8 mouse cellular contexts compared by ENCODE assay signal in genomic region chr11:118534382-118535092, GRCm38 (mm10). TPM values are rescaled to one million over a fixed set of nuclear protein-coding genes. Genes with fewer than 3 reads are reported as not detected.
DNase-seq lines count a peak whose midpoint lies in the region; ATAC-seq and TF ChIP-seq lines count a peak whose summit lies in the region.

No protein-coding gene starts in this region.

- no peak overlapping the region for H3K27ac ChIP-seq in heart, embryonic 11.5 days (ENCODE audit: low read depth, low read length)
- H3K27ac ChIP-seq in forebrain, postnatal 0 days (ENCODE audit: low read depth, low read length) = no peak overlapping the region
- no peak overlapping the region for H3K27ac ChIP-seq in limb, embryonic 11.5 days (replicated peaks; ENCODE audit: low read depth, low read length)

- H3K27me3 ChIP-seq in heart, embryonic 11.5 days (ENCODE audit: control insufficient read depth, insufficient read depth, low read length) = peaks cover 14% of the 10 kb centered on the region
- H3K27me3 ChIP-seq in forebrain, postnatal 0 days (ENCODE audit: insufficient read depth, low read length) = no peaks in the 10 kb centered on the region
- H3K27me3 ChIP-seq in limb, embryonic 11.5 days (ENCODE audit: control insufficient read depth, insufficient read depth, low read length) = no peaks in the 10 kb centered on the region

- no peak overlapping the region for H3K9ac ChIP-seq in heart, embryonic 11.5 days (ENCODE audit: low read depth, low read length)
- H3K9ac ChIP-seq in forebrain, postnatal 0 days = no peak overlapping the region
- no peak overlapping the region for H3K9ac ChIP-seq in limb, embryonic 11.5 days (ENCODE audit: low read length)

- H3K9me3 ChIP-seq in heart, embryonic 11.5 days (replicated peaks; ENCODE audit: control insufficient read depth, low read length) = no peaks in the 10 kb centered on the region
- H3K9me3 ChIP-seq in forebrain, postnatal 0 days (ENCODE audit: low read length) = no peaks in the 10 kb centered on the region
- H3K9me3 ChIP-seq in limb, embryonic 11.5 days (ENCODE audit: control insufficient read depth, low read length) = no peaks in the 10 kb centered on the region

- ATAC-seq in heart, embryonic 11.5 days (replicated peaks; ENCODE audit: insufficient number of reproducible peaks, low FRiP score, low TSS enrichment) = no peak
- ATAC-seq in forebrain, postnatal 0 days = peak; percentile 66; the same call in 1 of the 2 replicates
- ATAC-seq in limb, embryonic 11.5 days (ENCODE audit: insufficient number of reproducible peaks, low FRiP score, low TSS enrichment, low read depth) = no peak
- ATAC-seq in activated CD4-positive, CD25-positive, alpha-beta regulatory T cell, adult 4 months = no peak

- H3K36me3 ChIP-seq in heart, embryonic 11.5 days (ENCODE audit: control insufficient read depth, insufficient read depth, low read length) = no peaks in the 10 kb centered on the region
- H3K36me3 ChIP-seq in forebrain, postnatal 0 days (ENCODE audit: insufficient read depth) = no peaks in the 10 kb centered on the region
- no peaks in the 10 kb centered on the region for H3K36me3 ChIP-seq in limb, embryonic 11.5 days (ENCODE audit: control insufficient read depth, insufficient read depth, low read length)

- peaks cover 7% of the 10 kb centered on the region; the same call in 1 of the 2 replicates for H3K4me1 ChIP-seq in heart, embryonic 11.5 days (ENCODE audit: control insufficient read depth, insufficient read depth, low read length)
- no peaks in the 10 kb centered on the region for H3K4me1 ChIP-seq in forebrain, postnatal 0 days (ENCODE audit: insufficient read depth)
- peaks cover 9% of the 10 kb centered on the region; the same call in 1 of the 2 replicates for H3K4me1 ChIP-seq in limb, embryonic 11.5 days (ENCODE audit: control insufficient read depth, insufficient read depth, low read length)

- TF ChIP-seq CTCF in forebrain, postnatal 0 days (IDR thresholded peaks at IDR 0.05; ENCODE audit: low read depth) = peak; percentile 70

- 33% methylated on average over 18 of the region's 18 CpGs for WGBS in heart, embryonic 11.5 days (ENCODE audit: insufficient replicate concordance)
- WGBS in forebrain, postnatal 0 days = 36% methylated on average over 18 of the region's 18 CpGs
- 19% methylated on average over 18 of the region's 18 CpGs for WGBS in limb, embryonic 11.5 days

- H3K4me2 ChIP-seq in heart, embryonic 11.5 days = no peak overlapping the region
- H3K4me2 ChIP-seq in forebrain, postnatal 0 days (ENCODE audit: low read depth) = no peak overlapping the region
- no peak overlapping the region; the same call in 1 of the 2 replicates for H3K4me2 ChIP-seq in limb, embryonic 11.5 days (ENCODE audit: low read depth, severe bottlenecking)

- H3K4me3 ChIP-seq in heart, embryonic 11.5 days (ENCODE audit: low read depth, low read length) = no peak overlapping the region
- H3K4me3 ChIP-seq in forebrain, postnatal 0 days (ENCODE audit: low read depth, low read length) = no peak overlapping the region
- no peak overlapping the region for H3K4me3 ChIP-seq in limb, embryonic 11.5 days (ENCODE audit: low read depth, low read length)

- DNase-seq in heart, postnatal 10 days = peak; percentile 24 to 42
- DNase-seq in urinary bladder, postnatal 4 days (ENCODE audit: low spot score in 2 of 2) = peak; percentile 30 to 75
- no peak for DNase-seq in urinary bladder, postnatal 10 days (ENCODE audit: low spot score)
- peak; percentile 30 for DNase-seq in forebrain, postnatal 0 days
- peak; percentile 86 for DNase-seq in limb, embryonic 11.5 days (ENCODE audit: low spot score)
- DNase-seq in retina, postnatal 7 days (ENCODE audit: low read depth, low spot score) = peak; percentile 44

- intact Hi-C loops in heart, postnatal 10 days (cut with DNase I) = no loop called here

RNA-seq across cellular contexts. Expression of gene Engase, which starts 57.9 kb away (rescaled TPM):
- total RNA-seq in heart, postnatal 10 days (2021) = 1 to 10 TPM; 6.6 to 7.1 TPM
- polyA plus RNA-seq in heart, embryonic 11.5 days (2014; fragmentation: Nextera tagmentation; extraction: Ambion mirVana) = 3.9 and 4.3 TPM in 2 replicates
- 8.1 and 8.5 TPM in 2 replicates for total RNA-seq in forebrain, postnatal 0 days (2014; rRNA removed)
- 4.2 and 5.7 TPM in 2 replicates for polyA plus RNA-seq in forebrain, postnatal 0 days (2015; fragmentation: Nextera tagmentation; extraction: Ambion mirVana)
- 4.8 and 8.5 TPM in 2 replicates for polyA plus RNA-seq in limb, embryonic 11.5 days (2014; fragmentation: Nextera tagmentation; extraction: Ambion mirVana)
- polyA plus RNA-seq in activated CD4-positive, CD25-positive, alpha-beta regulatory T cell, adult 4 months (2017; shearing (Covaris generic)) = 1 to 10 TPM in 1 of 2 experiments, under 1 TPM in 1; 0.90 to 2.5 TPM
